Comparison of ENCODE assay signal across 9 mouse cellular contexts in the genomic region with DNA sequence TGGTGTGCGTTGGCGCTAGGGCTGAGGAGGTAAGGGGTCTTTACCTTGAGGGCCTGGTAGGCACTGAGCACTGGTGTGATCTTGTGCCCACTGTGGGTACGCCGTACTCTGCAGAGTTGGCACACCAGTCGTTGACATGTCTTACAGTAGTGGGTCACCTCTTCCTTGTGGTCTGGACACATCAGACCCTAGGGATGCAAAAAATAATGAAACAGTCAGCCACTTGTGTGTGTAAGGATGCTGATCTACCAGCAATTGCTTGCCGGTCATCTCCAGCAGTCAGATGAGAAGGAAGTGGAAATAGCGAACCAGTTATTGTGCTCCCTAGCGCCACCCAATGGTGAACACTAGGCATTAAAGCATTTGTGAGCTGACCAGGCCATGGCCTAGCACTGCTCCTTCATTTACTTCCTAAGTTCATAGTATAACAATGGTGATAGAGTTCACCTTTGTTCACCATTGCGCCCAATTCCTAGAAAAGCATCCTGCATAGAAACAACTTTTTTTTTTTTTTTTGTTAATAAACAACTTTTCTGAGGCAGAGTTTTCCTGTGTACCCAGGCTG. TPM values are rescaled to one million over a fixed set of nuclear protein-coding genes. Genes with fewer than 3 reads are reported as not detected.
A peak's percentile ranks its signal among the peaks of the same experiment; 100 is the strongest.
DNase-seq lines count a peak whose midpoint lies in the region; ATAC-seq lines count a peak whose summit lies in the region.
"Had no signal": no experiment of that assay in that cellular context is flagged by ENCODE, and none has a peak within 500 bp of the region (broad histone marks: within the 10 kb centered on the region; RNA-seq: fewer than 3 reads in every experiment).

No protein-coding gene starts in this region.

- peak overlapping the region; percentile 93; the same call in 1 of the 2 replicates for H3K4me2 ChIP-seq in neural tube, embryonic 14.5 days (ENCODE audit: low read depth, low read length)

- no peak overlapping the region for H3K27ac ChIP-seq in neural tube, embryonic 14.5 days (ENCODE audit: low read depth, low read length)
- H3K27ac ChIP-seq: neural tube, embryonic 12.5 days had no signal

- H3K9me3 ChIP-seq in neural tube, embryonic 14.5 days (ENCODE audit: control insufficient read depth, low read length), result no peaks in the 10 kb centered on the region
- H3K9me3 ChIP-seq: neural tube, embryonic 12.5 days had no signal

- ATAC-seq in neural tube, embryonic 14.5 days (ENCODE audit: low read depth), result no peak
- ATAC-seq in frontal cortex, adult (ENCODE audit: low TSS enrichment), result no peak

- 76% methylated on average over 9 of the region's 9 CpGs for WGBS in neural tube, embryonic 14.5 days

- no peak overlapping the region for H3K4me3 ChIP-seq in neural tube, embryonic 14.5 days (ENCODE audit: low read depth, low read length)
- H3K4me3 ChIP-seq: neural tube, embryonic 12.5 days had no signal

- no peak overlapping the region for H3K9ac ChIP-seq in neural tube, embryonic 14.5 days (replicated peaks; ENCODE audit: low read depth, low read length)

- H3K36me3 ChIP-seq in neural tube, embryonic 14.5 days (ENCODE audit: control insufficient read depth, insufficient read depth, low read length), result peaks cover 43% of the 10 kb centered on the region

- H3K4me1 ChIP-seq in neural tube, embryonic 14.5 days (ENCODE audit: control insufficient read depth, insufficient read depth, low read length), result peaks cover 22% of the 10 kb centered on the region

- peak; percentile 64 for DNase-seq in gastrocnemius, adult 18-20 months (ENCODE audit: low spot score)
- DNase-seq in gastrocnemius, postnatal 36 days, result no peak
- DNase-seq in right cerebral cortex, postnatal 10 days (ENCODE audit: low spot score in 2 of 2), result peak; percentile 70 to 74
- DNase-seq in right cerebral cortex, postnatal 25 days, result no peak
- DNase-seq in cerebellum, postnatal 10 days, result peak; percentile 83 to 91
- DNase-seq in kidney, postnatal 14 days, result peak; percentile 71

- no peaks in the 10 kb centered on the region for H3K27me3 ChIP-seq in neural tube, embryonic 14.5 days (ENCODE audit: control insufficient read depth, insufficient read depth, low read length)
- H3K27me3 ChIP-seq: neural tube, embryonic 12.5 days had no signal

- intact Hi-C loops in gastrocnemius, postnatal 36 days (cut with DNase I), result no loop called here

RNA-seq across cellular contexts. Expression of a gene that starts 3.4 kb away (rescaled TPM):
- 10 to 100 TPM; 70.2 to 74.5 TPM for total RNA-seq in gastrocnemius, adult 18-20 months (2021)
- total RNA-seq in gastrocnemius, postnatal 36 days (2021), result 10 to 100 TPM; 58.3 to 63.3 TPM
- polyA plus RNA-seq in neural tube, embryonic 14.5 days (2014; fragmentation: Nextera tagmentation; extraction: Ambion mirVana), result 206 and 240 TPM in 2 replicates

RNA-seq across cellular contexts. Expression of a gene that starts 3.7 kb away (rescaled TPM):
- total RNA-seq in gastrocnemius, adult 18-20 months (2021), result under 1 TPM; 0.14 to 0.31 TPM
- under 1 TPM; 0.15 to 0.17 TPM for total RNA-seq in gastrocnemius, postnatal 36 days (2021)
- 61.6 and 70.7 TPM in 2 replicates for polyA plus RNA-seq in neural tube, embryonic 14.5 days (2014; fragmentation: Nextera tagmentation; extraction: Ambion mirVana)

RNA-seq across cellular contexts. Expression of a gene that starts 13.6 kb away (rescaled TPM):
- under 1 TPM; 0.18 to 0.40 TPM for total RNA-seq in gastrocnemius, adult 18-20 months (2021)
- total RNA-seq in gastrocnemius, postnatal 36 days (2021), result under 1 TPM; 0.20 TPM
- 0.90 and 1.4 TPM in 2 replicates for polyA plus RNA-seq in neural tube, embryonic 14.5 days (2014; fragmentation: Nextera tagmentation; extraction: Ambion mirVana)

RNA-seq across cellular contexts. Expression of a gene that starts 15.5 kb away (rescaled TPM):
- 10 to 100 TPM; 45.4 to 46.7 TPM for total RNA-seq in gastrocnemius, adult 18-20 months (2021)
- total RNA-seq in gastrocnemius, postnatal 36 days (2021), result 10 to 100 TPM; 40.2 to 41.0 TPM
- 147 and 151 TPM in 2 replicates for polyA plus RNA-seq in neural tube, embryonic 14.5 days (2014; fragmentation: Nextera tagmentation; extraction: Ambion mirVana)

RNA-seq across cellular contexts. Expression of a gene that starts 16.7 kb away (rescaled TPM):
- 10 to 100 TPM; 22.6 to 24.3 TPM for total RNA-seq in gastrocnemius, adult 18-20 months (2021)
- total RNA-seq in gastrocnemius, postnatal 36 days (2021), result 10 to 100 TPM; 16.6 to 23.2 TPM
- polyA plus RNA-seq in neural tube, embryonic 14.5 days (2014; fragmentation: Nextera tagmentation; extraction: Ambion mirVana), result 69.6 and 84.4 TPM in 2 replicates

Comparison
In these comparisons a context has a peak if more than half of its experiments do, and no peak if none do; other contexts are left out.
1. DNase-seq: peak in gastrocnemius, adult 18-20 months (single experiment), right cerebral cortex, postnatal 10 days (2 of 2), cerebellum, postnatal 10 days (2 of 2) and kidney, postnatal 14 days (single experiment); none in gastrocnemius, postnatal 36 days (0 of 2) and right cerebral cortex, postnatal 25 days (single experiment).